Mouse (Mus musculus) cerebellum, postnatal 25 days (tissue): ENCODE measurements around the gene Gimap7.

Source experiments
- DNase-seq, 2 experiments: peaks; one replicate each; pipeline ENCODE4 v3.0.0; 2021; ENCODE audit warnings: mixed read lengths in 2 of 2

The Gimap7 gene

DNA sequence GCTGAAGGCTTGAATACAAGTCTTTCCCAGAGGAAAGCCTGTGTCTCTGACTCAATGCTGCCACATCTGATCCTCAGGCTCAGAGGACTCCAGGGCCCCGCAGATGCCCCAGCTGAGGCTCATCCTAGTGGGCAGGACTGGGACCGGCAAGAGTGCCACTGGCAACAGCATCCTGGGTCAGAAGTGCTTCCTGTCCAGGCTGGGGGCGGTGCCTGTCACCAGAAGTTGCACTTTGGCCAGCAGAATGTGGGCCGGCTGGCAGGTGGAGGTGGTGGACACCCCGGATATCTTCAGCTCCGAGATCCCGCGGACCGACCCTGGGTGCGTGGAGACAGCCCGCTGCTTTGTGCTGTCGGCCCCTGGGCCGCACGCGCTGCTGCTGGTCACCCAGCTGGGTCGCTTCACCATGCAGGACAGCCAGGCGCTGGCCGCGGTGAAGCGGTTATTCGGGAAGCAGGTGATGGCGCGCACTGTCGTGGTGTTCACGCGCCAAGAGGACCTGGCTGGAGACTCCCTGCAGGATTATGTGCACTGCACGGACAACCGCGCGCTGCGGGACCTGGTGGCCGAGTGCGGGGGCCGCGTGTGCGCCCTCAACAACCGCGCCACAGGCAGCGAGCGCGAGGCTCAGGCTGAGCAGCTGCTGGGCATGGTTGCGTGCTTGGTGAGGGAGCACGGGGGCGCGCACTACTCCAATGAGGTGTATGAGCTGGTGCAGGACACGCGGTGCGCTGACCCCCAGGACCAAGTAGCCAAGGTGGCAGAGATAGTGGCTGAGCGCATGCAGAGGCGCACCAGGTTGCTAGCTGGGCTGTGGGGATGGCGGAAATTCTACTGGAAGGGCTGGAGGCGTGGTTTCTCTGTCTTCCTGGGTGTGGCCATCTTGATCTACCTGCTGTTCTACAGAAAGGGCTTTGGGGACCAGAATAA lies 24.3 kb downstream of the Gimap7 start:
- DNase-seq, result no peak

- no peak for DNase-seq
Observed at GRCm38 (mm10) chr6:48745490-48745889, 27.1 kb downstream of the Gimap7 start.

DNA sequence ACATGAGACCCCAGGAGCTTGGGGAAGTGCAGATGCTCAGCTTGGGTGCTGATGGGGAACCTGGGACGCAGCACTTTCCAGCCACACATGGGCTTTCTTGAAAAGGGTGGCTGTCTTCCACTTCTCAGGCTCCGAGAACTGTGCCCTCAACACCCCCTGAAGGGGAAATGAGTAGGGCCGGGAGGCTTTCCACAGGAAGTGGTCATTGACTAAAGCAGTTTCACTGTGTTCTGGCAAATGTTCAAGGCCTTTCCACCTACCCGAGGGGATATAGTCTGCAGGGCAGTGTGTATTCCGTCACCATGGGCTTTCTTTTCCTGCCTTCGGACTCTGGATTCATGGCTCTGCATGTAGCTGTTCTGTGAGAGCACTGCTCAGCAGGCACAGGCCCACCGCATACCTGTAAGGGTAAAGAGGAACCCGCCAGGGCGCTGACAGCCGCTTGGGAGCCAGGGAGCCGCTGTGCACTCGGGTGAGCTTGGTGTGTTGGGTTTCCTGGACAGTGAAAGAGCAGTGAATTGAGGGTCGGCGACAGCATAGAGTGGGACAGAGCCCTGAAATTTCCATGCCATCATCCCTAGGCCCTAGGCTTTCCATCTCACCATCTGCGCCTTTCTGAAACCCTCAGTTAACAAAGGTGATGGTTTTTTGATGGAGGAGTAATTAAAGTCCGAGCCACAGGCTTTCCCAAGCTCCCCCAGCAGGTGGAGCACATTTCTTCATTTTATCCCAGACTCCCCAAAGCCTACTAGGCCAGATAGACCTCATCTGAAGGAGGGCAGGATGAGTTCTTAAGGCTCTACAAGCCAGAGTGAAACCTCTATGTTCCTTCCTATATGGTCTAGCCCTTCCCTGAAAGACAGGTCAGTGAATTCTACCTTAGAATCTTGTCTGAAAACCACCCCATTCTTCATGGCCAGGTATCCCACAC lies 27.8 kb downstream of the Gimap7 start, which contains the start of gene Gimap5:
Gene Gimap5, plus strand, starts transcription at position 239 of the 931 bp plus-strand sequence.
- peak in 1 of 2 experiments; percentile 28 for DNase-seq

DNA sequence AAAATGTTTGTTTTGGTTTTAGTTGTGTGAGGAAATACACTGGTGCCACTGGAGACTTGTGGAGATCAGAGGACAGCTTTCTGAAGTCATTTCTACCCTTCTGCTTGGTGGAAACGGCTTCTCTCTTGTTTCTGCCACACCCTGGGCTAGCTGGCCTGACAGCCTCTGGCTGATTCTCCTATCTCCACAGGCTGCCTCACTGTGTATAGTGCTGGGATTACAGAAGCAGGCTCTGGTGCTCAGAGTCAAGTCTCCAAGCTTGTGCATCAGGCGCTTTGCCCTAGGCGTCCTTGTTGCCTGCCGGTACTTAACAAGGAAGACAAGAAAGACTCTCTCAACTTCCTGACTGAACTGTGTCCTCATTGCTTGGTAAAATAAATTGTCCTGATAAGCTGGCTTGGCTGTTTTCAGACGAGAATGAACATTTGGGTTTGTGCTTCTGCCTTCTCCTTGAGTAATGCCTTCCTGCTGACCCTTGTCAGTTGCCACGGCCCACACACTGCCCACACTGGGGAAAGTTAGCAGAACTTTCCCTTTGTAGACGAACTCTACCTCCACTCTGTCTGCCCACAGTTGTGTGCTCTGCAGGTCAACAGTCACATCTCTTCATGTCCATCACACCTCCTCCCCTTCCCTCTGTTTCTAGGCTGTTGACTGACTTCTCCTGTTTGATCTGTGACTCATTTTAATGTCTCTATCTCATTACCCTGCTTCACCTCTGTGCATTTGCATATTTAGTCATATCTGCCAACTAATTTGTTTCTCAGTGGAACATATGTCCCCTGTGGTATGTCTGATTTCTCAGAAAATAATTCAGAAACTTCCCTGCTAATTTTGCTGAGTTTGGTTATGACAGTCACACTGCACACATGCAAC lies 28.9 kb downstream of the Gimap7 start:
- DNase-seq, result no peak

GRCm38 (mm10) chr6:48763567-48764270 lies 45.3 kb downstream of the Gimap7 start:
- DNase-seq, result no peak

- DNase-seq, result no peak
Observed at GRCm38 (mm10) chr6:48764496-48764895, 46.1 kb downstream of the Gimap7 start.

DNA sequence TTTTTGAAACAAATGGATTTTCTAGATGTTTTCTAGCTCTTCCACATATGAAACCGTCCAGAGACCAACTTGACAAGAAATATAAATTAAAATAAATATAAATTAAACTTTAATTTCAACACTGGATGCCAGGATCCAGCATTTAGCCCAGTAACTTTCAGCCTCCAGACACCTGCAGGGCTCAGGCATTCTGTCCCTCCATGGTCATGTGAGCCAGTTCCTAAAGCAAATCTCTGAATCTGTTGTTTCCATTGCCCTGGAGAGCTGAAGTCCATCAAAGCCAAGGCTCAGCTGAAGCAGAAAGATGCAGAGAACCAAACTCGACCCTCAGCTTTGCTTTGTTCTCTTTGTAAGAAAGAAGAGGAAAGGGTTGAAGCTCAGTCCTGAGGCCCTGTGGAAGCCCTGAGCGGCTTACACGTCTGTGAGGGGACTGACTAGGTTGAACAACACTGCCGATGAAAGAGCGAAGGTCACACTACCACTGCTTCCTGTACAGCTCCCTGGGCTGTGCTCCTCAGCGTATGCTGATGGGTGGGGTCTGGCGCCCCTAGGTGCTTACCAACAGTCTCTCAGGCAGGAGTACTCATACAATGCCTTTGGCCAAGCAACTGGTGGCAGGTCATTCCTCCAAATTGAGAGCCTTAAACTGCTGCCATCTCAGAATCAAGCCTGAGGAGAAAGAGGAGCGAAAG lies 49.9 kb downstream of the Gimap7 start:
- DNase-seq, result no peak

DNA sequence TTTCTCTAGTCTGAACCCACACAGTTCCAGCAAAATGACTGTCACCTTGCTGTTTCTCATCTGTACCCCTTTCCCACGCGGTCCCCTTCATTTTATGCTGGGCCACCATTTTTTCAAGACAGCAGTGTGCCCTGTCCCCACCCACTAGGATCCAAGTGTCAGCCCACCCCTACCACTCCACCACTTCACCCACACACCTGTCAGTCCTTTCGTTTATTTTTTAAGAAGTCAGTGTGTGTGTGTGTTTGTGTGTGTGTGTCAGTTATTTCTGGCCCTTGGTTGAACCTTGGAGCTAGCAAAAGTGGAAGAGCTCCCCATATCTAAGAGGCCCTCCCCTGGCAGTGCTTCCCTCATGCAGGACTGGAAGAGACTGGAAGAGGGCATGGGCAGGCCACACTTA lies 50.5 kb downstream of the Gimap7 start:
- DNase-seq, result no peak

DNA sequence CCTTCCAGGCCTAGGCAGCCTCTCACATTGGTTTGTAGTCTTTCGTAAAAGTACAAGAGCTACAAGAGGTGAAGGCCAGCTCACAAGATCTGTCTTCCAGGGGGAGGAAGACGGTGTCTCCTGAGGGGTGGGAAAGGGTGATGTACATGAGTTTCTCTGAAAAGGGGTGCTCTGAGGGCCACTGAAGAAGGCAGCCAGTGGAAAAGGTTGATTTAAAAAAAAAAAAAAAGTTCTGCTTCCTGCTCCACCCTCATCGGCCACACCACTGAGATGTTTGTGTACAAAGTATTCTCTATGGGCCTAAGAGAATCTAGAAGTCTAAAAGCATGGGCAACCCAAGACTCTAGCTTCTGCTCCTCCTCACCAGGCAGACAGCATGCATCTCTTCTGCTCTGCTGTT lies 52.3 kb downstream of the Gimap7 start, which contains the start of gene Gimap3:
Gene Gimap3, minus strand, starts transcription at position 156 of the 400 bp plus-strand sequence.
- DNase-seq, result no peak

- DNase-seq, result peak; percentile 70 to 86
Observed at GRCm38 (mm10) chr6:48772030-48772429, 53.6 kb downstream of the Gimap7 start.
